Mouse (Mus musculus) right cerebral cortex, postnatal 10 days (tissue): Measurements from ENCODE around the gene Egfem1.

Experiments used
- DNase-seq, 2 experiments: peaks; one replicate each; pipeline ENCODE4 v3.0.0; 2021; ENCODE audit warnings: low spot score in 2 of 2

Gene Egfem1

GRCm38 (mm10) chr3:29134509-29134908 is 52.7 kb downstream of the Egfem1 start:
- DNase-seq = no peak

- DNase-seq = no peak
Observed at GRCm38 (mm10) chr3:29135176-29136064, 53.6 kb downstream of the Egfem1 start.

DNA sequence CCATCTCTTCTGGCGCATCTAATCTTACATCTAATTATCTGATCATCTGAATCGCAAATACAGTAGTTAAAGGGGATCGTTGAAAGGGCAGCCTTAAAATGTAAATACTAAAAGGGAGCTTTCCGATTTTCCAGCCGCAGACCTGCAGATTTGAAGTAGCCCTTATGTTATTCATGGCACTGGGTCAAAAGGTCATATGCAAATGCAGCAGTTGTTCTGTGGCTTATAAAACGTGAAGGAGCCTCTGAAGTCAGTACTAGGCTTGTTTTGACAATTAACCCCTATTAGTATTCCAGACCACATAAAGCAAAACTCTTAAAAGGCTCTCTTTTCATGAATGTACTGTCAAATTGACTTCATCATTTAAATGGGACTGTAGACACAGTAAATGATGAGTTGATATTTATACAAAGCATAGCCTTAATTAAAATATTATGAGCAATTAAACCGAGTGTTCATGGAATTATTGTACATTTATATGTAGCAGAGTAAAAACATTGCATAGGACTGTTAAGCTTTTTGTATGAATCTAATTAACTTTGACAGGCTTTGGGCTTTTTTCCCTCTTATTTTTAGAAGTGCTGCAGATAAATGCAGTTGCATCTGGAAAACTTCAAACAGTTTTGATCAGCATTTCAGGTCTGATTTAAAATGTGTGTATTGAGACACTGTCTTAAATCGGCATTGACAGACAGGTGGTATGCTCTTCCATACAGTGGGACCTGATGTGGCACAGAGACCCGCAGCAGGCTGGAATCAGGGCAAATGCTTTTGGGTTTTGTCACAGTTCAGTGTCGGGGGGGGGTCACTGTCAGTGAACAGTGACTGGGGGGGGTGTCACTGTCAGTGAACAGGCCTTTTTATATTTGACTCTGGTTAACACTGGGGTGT is 54.5 kb downstream of the Egfem1 start:
- DNase-seq = no peak

GRCm38 (mm10) chr3:29168401-29168800 is 86.6 kb downstream of the Egfem1 start:
- no peak for DNase-seq

DNA sequence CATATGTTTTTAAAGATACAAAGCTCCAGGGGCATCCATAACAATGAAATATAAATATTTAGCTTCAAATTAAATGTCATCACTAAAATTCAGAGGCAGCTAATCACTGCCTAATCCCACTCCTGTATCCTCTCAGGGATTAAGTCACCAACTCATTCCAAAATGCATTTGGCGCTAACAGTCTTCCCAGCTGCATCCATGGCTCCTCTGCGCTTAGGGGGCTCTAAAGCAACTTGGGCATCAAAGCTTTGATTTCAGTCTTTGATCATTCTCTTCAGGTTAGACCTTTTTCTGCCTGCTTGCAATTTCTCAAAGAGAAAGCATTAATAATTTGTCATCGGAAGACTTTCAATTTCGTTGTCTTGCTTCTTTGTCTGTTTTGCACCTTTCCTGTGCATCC is 87.2 kb downstream of the Egfem1 start:
- DNase-seq = no peak

DNA sequence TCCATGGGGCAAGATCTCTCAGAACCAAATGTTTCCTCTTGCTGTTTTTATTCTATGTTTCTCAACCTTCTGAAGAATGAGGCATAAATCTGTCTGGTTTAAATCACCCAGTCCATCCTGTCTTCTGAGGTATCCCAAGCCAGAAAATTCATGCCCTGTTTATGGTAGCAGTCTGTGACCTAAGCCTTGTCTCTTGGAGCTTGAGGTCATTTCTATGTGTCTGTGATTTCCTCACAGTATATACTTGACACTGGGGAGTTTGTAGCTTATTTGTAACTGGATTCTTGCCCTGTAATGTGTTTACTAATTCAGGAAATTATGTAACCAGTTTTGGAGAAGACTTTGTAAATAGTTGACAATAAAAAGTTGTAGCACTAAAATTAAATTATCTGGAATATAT is 95.2 kb downstream of the Egfem1 start:
- no peak for DNase-seq

GRCm38 (mm10) chr3:29182988-29183387 is 101.2 kb downstream of the Egfem1 start:
- no peak for DNase-seq

- DNase-seq = no peak
Observed at GRCm38 (mm10) chr3:29183615-29184198, 101.9 kb downstream of the Egfem1 start.

- DNase-seq = no peak
Observed at GRCm38 (mm10) chr3:29184486-29185241, 102.8 kb downstream of the Egfem1 start.

- DNase-seq = no peak
Observed at GRCm38 (mm10) chr3:29190263-29190662, 108.4 kb downstream of the Egfem1 start.

DNA sequence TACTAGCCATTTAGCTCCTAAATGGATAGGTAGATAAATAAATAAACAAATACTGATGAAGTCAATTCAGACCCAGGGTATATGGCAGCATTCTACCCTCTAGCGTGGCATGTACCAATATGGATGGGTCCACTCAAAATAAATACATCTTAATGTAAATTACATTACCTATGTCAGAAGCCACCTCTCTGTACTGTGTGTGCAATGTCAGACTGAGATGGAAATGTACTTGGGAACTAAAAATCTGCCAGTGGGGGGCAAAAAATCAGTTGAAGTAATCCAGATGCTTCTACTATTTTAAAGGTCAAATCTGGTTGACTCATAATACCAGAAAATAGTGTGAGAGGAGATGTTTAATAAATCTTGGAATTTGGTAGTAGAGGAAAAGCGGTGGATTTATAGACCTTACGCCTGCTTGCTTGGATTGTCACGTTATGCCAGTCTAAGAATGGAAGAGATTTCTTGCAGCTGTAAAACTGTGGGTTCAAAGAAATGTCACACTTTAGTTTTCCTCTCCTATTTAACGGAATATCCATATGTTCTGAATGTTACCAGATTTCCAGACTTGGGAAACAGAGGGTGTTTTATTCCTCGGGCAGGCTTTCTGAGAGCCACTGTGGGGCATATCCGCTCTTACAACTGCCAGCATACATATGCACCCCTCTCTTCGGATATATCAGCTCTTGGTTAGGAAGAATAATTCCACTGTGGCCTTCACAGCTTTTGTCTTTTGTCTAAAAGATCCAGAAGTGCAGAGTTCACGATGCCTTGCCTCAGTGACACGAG is 116.1 kb downstream of the Egfem1 start:
- no peak for DNase-seq

- peak; percentile 43 to 53 for DNase-seq
Observed at GRCm38 (mm10) chr3:29200601-29201000, 118.8 kb downstream of the Egfem1 start.

DNA sequence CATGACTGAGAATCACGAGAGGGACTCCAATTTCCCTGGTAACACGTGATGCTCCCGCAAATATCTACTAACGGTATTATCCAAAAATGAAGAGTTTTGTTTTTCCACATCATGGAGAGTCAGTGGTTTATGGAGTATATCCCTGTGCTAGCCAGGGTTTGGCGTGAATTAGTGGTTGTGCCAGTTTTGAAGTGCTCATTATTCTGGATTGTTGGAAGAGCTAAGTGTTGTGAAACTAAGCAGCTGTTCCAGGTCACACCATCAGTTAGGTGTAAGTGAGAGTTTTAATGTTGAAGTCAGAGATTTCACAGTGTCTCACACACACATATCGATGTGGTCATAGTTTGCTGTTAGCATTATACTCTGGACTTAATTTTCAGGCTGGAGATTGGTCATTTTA is 120.7 kb downstream of the Egfem1 start:
- no peak for DNase-seq

DNA sequence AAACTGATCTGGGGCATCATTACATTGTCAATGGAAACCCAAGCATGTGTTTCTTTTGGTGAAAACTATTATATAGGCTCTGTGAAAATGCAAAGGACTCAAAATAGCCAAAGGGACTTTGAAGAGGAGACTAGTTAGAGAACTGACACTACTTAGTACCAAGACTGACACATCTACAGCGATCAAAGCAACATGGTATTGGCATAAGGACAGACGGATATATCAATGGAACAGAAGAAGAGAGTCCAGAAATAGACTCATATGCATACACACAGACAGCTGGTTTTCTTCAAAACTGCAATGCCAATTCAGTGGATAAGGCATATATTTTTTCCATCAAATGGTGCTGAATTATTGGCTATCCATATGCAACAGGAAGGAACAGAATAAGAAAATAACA is 140.6 kb downstream of the Egfem1 start:
- DNase-seq = no peak

DNA sequence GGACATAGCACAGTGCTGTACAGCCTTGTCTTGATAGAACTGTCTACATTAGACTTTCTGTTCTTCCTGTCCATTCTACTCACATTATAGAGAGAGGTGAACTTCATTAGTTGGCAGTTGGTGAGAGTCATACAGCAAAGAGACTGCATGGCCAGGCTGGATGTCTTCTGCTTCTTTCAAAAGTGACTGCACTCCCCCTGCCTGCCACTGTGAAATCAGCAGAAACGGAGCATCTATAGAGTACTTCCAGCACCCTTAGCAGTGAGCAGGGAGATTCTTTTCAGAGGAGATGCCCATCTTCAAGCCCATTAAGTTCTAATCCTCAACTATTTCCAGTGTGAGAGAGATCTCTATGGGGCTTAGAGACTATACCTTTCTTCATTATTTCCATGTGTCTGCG is 147.9 kb downstream of the Egfem1 start:
- no peak for DNase-seq

GRCm38 (mm10) chr3:29235477-29235876 is 153.7 kb downstream of the Egfem1 start:
- no peak for DNase-seq

- DNase-seq = no peak
Observed at GRCm38 (mm10) chr3:29236517-29236916, 154.7 kb downstream of the Egfem1 start.

DNA sequence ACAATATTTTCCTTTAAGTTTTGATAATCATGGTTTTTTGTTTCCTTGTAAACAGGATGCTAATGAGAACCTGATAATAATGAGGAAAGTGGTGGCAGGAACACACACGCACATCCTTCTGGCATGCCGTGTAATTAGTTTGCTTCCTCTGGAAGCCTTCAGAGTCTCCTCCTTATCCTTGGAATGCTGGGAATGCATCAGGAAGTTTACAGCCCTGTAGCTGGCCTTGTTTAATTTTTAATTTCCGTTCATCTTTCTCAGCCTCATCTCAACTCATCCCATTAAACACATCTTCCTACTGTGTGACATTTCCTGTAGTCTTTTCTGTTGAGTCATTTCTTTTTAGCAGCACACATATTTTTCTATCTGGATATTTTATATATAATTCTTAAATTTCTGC is 161.8 kb downstream of the Egfem1 start:
- DNase-seq = no peak

DNA sequence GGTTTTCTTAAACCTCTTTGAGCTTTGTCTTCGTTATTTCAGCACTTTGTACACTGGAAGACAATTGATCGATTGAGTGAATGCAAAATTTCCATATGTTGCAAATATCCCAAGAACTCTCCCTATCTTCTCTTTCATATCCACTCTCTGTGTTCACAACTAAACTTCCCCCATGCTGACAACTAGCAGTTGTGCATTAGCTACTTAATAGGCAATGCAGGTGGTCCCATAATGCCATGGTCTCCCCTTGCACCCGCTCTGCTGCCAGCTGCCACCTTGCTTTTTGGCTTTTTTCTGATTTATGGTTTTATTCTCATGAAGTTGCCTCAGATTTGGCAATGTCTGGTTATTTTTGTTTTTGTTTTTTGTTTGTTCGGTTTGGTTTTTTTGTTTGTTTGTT is 209.8 kb downstream of the Egfem1 start:
- no peak for DNase-seq

- no peak for DNase-seq
Observed at GRCm38 (mm10) chr3:29292251-29292650, 210.4 kb downstream of the Egfem1 start.

DNA sequence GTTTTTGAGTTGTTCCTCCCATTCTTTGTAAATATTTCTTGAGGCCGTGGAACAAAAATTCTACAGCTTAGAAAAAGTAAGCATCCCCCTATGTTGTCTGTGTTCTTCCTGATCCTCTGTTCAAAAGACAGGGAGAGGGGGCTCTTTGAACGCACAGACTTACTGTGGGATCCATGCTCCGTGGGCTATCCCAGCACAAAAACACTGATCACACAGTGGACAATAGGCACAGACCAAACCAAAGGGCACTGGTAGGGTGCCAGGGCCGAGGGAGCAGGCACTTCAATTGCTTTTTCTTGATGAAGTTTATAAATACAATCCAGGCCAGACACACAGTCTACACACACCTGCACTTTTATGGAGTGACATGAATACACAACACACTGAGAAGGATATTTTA is 211.4 kb downstream of the Egfem1 start:
- peak in 1 of 2 experiments; percentile 22 for DNase-seq
